Comparison of ENCODE assay signal across 32 mouse cellular contexts in the genomic region with DNA sequence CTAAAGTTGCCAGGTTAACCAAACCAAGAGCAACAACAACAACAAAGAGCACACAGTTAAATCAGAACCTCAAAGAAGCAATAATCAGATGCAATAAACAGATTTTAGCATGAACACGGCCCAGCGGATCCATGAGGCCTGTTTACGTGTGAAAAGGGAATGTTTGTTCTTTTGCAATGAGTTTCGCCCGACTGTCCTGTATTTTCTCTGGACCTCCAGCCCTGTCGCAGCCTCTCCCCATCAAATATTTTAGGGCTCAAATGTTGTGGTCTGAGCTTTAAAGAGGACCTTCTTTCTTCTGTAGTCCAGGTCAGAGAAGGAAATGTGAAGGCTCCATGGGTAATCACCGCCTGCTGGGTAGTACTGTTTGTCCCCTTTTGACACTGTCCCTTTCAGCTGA.
"Had no signal": no experiment of that assay in that cellular context is flagged by ENCODE, and none has a peak within 500 bp of the region (broad histone marks: within the 10 kb centered on the region; RNA-seq: fewer than 3 reads in every experiment).

No protein-coding gene starts in this region.

- H3K36me3 ChIP-seq: limb, embryonic 10.5 days; limb, embryonic 12.5 days; limb, embryonic 13.5 days; limb, embryonic 15.5 days; liver, embryonic 12.5 days; liver, embryonic 13.5 days; liver, embryonic 15.5 days; lung, embryonic 15.5 days; midbrain, embryonic 10.5 days; midbrain, embryonic 12.5 days; midbrain, embryonic 13.5 days; midbrain, embryonic 15.5 days; neural tube, embryonic 12.5 days had no signal

- H3K27me3 ChIP-seq: limb, embryonic 12.5 days; limb, embryonic 13.5 days; limb, embryonic 15.5 days; liver, embryonic 12.5 days; liver, embryonic 13.5 days; liver, embryonic 15.5 days; lung, embryonic 15.5 days; midbrain, embryonic 12.5 days; midbrain, embryonic 13.5 days; midbrain, embryonic 15.5 days; neural tube, embryonic 12.5 days had no signal

- DNase-seq: left cerebral cortex, postnatal 4 days; liver; liver, embryonic 13.5 days; liver, postnatal 0 days; lung, adult 18-20 months; lung, adult 2 months; lung, embryonic 14.5 days; lung, postnatal 10 days; lung, postnatal 14 days; lung, postnatal 36 days; lung, postnatal 4 days; midbrain, embryonic 14.5 days had no signal

- H3K4me3 ChIP-seq: left cerebral cortex, adult 2 months; limb, embryonic 10.5 days; limb, embryonic 12.5 days; limb, embryonic 13.5 days; limb, embryonic 15.5 days; liver, embryonic 12.5 days; liver, embryonic 13.5 days; liver, embryonic 15.5 days; lung, embryonic 15.5 days; megakaryocyte, embryonic 14.5 days; midbrain, embryonic 10.5 days; midbrain, embryonic 12.5 days; midbrain, embryonic 13.5 days; midbrain, embryonic 15.5 days; myocyte; neural tube, embryonic 12.5 days had no signal

- H3K9ac ChIP-seq: limb, embryonic 12.5 days; limb, embryonic 13.5 days; limb, embryonic 15.5 days; liver, embryonic 12.5 days; liver, embryonic 13.5 days; liver, embryonic 14.5 days; liver, embryonic 15.5 days; liver, postnatal 0 days; lung, embryonic 14.5 days; lung, embryonic 15.5 days; midbrain, embryonic 12.5 days; midbrain, embryonic 13.5 days; midbrain, embryonic 15.5 days; neural tube, embryonic 12.5 days had no signal

- ATAC-seq: liver, embryonic 12.5 days; liver, postnatal 0 days; lung, postnatal 0 days; midbrain, embryonic 13.5 days; midbrain, embryonic 15.5 days; midbrain, embryonic 16.5 days had no signal

- H3K4me2 ChIP-seq: limb, embryonic 12.5 days; limb, embryonic 13.5 days; limb, embryonic 15.5 days; liver, embryonic 11.5 days; liver, embryonic 12.5 days; liver, embryonic 13.5 days; liver, embryonic 15.5 days; lung, embryonic 14.5 days; lung, embryonic 15.5 days; midbrain, embryonic 12.5 days; midbrain, embryonic 13.5 days; midbrain, embryonic 15.5 days; neural tube, embryonic 12.5 days had no signal

- H3K9me3 ChIP-seq: limb, embryonic 10.5 days; limb, embryonic 12.5 days; limb, embryonic 13.5 days; limb, embryonic 15.5 days; liver, embryonic 12.5 days; liver, embryonic 13.5 days; liver, embryonic 15.5 days; lung, embryonic 15.5 days; megakaryocyte, embryonic 14.5 days; midbrain, embryonic 10.5 days; midbrain, embryonic 12.5 days; midbrain, embryonic 13.5 days; midbrain, embryonic 15.5 days; neural tube, embryonic 12.5 days had no signal

- H3K27ac ChIP-seq: left cerebral cortex, adult 2 months; limb, embryonic 10.5 days; limb, embryonic 12.5 days; limb, embryonic 13.5 days; limb, embryonic 15.5 days; liver, embryonic 12.5 days; liver, embryonic 13.5 days; liver, embryonic 14.5 days; liver, embryonic 15.5 days; lung, embryonic 15.5 days; macrophage; midbrain, embryonic 10.5 days; midbrain, embryonic 12.5 days; midbrain, embryonic 13.5 days; midbrain, embryonic 15.5 days; neural tube, embryonic 12.5 days had no signal

- H3K4me1 ChIP-seq: limb, embryonic 15.5 days; liver, embryonic 12.5 days; liver, embryonic 13.5 days; liver, embryonic 15.5 days; lung, embryonic 15.5 days; megakaryocyte, embryonic 14.5 days; midbrain, embryonic 13.5 days; midbrain, embryonic 15.5 days; neural tube, embryonic 12.5 days had no signal
